Mouse (Mus musculus): Measurements from ENCODE around the gene Vmn2r85.
"Not testable (repeated sequence)": the region's sequence is repeated elsewhere in the genome, so short reads cannot be mapped to it uniquely, and the experiment has no call there.

Gene Vmn2r85

GRCm38 (mm10) chr10:130429603-130430002 lies at the start of gene Vmn2r85:
Vmn2r85 (minus strand) TSS chr10:130429703.
- not testable (repeated sequence) for DNase-seq (ENCODE audit: low spot score)

- DNase-seq (ENCODE audit: low spot score), result no peak
Measured at GRCm38 (mm10) chr10:130470311-130470760, 40.8 kb upstream of the Vmn2r85 start.

DNA sequence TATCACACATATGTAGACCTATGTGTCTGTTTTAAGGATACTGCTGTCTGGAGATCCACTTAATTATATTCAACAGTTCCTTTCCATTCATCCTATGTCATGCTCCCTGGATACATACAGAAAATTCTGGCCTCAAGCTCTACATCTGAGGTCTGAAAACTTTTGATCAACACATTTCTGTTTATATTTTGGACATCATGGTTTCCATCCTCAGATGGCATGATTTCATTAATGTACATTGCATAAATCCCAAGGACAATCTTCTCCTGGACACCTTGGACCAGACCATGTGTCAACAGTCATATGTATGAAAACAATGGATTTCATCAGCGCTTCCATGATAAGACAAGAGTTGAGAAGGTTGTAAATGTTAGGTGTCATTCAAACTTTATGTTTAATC lies 26.4 kb upstream of the Vmn2r85 start, which contains the start of gene Vmn2r86:
Gene Vmn2r86 (minus strand): TSS at position 101 of the 400 bp plus-strand sequence.
- not testable (repeated sequence) for DNase-seq (ENCODE audit: low spot score)

GRCm38 (mm10) chr10:130444776-130445175 lies 15.3 kb upstream of the Vmn2r85 start:
- no peak for DNase-seq (ENCODE audit: low spot score)

DNA sequence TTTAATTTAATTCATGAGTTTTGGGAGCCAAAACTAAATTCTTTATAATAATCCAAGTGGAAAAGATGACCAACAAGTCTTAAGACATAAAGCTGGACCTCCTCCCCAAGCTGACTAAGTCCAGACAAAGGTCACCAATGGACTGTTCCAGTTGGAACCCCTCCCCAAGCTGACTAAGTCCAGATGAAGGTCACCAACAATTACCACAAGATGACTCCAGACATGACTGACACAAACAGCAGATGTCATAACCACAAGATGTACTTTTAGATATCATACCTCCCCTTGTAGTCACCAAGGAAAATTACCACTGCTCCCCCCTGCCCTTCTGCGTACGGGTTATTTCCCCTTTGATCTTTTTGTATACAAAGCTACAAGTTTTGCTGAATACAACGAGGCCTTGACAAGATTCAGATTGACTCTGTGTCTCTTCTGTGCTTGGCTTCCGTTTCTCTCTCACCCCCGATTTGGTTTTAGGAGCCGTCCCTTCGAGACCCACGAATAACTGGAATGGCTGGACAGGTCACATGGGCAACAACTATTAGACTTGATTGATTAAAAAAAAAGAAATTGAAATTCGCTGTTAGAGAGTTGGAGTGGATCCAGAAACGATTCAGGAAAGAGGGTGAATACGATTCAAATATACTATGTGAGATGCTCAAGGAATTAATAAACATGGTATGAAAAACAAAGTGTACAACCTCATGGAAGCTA lies 4.8 kb upstream of the Vmn2r85 start:
- not testable (repeated sequence) for DNase-seq (ENCODE audit: low spot score)

DNA sequence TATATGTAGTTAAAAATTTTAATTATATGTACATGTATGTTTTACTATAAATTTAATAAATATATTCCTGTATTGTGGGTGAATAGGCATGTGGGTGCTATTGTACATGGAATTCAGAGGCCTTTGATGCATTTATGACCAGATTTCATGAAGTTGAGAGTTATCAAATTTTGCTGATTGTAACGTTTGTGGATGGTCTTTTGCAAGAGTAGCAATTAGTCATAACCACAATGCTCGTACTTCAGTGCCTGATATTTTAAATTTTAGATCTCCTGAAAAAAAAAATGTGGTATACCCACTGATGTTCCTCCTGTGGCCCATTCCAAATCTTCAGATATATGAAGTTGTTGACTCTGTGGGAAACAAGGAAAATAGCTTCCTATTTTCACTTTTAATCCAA lies 7.1 kb downstream of the Vmn2r85 start:
- not testable (repeated sequence) for DNase-seq (ENCODE audit: low spot score)

DNA sequence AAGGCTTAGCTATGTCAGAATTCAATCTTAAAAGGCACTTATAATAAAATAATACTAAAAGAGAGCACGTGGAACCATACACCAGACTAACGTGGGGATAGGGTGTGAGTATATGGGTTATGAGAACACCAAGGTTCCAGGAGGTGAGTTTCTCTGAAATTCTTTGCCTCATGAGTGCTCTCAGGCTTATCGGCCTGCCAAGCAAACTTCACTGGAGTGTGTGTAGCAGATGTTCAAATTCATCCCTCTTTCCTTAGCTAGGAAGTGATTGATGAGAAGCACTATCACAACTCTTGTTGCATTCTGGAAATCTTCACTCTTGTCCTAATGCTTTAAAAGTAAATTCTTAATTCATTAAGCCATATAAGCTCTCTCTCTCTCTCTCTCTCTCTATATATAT lies 9.1 kb downstream of the Vmn2r85 start:
- no peak for DNase-seq (ENCODE audit: low spot score)

GRCm38 (mm10) chr10:130419954-130420353 lies 9.5 kb downstream of the Vmn2r85 start:
- not testable (repeated sequence) for DNase-seq (ENCODE audit: low spot score)

GRCm38 (mm10) chr10:130416352-130416751 lies 13.2 kb downstream of the Vmn2r85 start:
- DNase-seq (ENCODE audit: low spot score), result not testable (repeated sequence)

- not testable (repeated sequence) for DNase-seq (ENCODE audit: low spot score)
Measured at GRCm38 (mm10) chr10:130412167-130412698, 17.3 kb downstream of the Vmn2r85 start.

GRCm38 (mm10) chr10:130394232-130394631 lies 35.3 kb downstream of the Vmn2r85 start, which contains the start of gene Vmn2r84:
Vmn2r84 (minus strand) TSS chr10:130394332.
- DNase-seq (ENCODE audit: low spot score), result no peak

GRCm38 (mm10) chr10:130375145-130375544 lies 54.4 kb downstream of the Vmn2r85 start:
- no peak for DNase-seq (ENCODE audit: low spot score)

DNA sequence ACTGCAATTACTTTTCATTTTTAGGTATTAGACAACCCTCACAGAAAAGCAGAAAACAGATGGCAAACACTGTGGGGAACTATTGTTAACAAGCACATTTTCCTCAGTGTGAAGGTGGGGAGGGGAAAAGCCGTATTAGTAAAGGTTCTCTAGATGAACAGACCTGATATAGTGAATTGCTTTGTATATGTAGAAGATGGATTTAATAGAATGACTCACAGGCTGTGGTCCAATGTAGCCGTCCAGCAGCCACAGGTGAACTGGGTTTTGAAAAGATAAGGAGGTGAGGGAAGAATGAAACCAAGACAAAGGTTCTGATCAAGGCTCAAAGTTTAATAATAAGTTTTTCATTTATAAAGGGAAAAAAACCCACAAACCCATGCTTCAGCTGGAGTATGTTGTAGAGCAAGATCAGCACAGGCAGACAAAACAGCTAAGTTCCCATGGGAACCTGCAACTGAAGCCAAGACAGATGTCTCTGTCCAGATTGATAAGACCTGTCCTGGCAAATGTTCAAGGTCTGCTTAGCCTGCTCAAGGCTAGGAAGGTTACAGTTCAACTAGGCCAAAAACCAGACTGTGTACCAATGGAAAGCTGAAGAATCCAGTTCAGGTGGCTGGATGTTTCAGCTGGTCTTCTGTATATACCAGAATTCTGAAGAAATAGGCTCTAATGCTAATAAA lies 56.9 kb downstream of the Vmn2r85 start:
- no peak for DNase-seq (ENCODE audit: low spot score)

DNA sequence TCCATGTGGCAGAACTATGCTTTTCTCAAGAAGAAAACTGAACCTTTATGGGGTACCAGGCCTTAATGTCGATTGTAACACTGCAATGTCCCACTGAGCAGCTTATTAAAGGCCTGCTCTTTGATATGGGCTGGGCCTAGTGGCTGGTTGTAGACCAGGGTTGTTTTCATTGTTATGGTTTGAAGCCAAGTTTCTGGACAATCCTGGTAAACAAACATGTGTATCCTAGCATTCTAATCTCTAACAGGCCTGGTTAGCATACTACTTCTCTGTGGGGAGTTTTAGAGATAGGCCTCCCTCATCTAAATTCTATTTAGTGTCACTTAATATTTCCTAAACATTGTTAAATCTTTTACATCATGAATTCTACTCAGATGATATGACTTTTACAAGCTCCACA lies 57.9 kb downstream of the Vmn2r85 start:
- no peak for DNase-seq (ENCODE audit: low spot score)

DNA sequence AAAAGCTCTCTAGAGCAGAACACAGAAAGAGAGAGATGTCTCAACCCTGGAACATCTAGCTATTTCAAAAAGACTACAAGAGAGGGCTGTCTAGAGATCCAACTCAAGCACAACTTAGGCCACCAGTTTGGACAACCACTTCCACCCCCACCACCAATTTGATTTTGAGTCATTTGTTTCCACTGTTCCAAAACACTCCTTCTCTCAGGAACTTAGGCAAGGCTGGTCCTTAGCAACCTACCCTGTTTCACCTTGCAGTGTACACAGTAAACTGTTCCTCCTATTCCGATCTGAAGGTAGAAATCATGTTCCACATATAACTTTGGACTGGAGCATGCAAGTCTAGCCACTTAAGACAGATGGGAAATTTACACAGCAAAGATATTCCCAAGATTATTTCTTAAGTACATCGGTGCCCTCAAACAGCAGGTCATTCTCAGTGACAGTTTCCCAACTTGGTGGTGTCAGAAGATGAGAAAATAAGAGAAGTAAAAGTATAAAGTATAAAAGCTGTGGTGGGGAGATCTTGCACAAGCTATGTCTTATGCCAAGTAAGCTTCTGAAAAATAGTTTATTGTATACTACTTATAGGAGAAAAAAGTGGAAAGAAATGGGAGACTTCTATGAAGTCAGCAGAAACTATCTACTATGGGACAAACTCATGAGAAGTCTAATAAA lies 59.4 kb downstream of the Vmn2r85 start:
- no peak for DNase-seq (ENCODE audit: low spot score)

DNA sequence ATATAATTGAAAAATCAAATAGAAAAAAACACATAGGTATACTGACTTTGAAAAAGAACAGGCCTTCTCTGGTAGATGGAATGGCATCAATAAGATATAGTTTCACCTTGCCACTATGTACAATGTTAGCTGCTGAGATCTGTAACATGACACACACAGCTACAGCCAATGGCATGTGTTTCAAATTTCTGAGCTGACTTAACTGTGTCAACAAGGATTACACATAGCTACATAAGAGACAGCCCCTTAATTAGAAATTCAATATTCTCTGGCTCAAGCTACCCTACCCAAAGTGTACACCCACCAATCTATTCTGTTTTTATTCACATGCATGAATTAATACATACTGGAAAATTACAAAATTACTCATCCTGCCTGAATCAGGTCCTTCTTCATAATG lies 61.1 kb downstream of the Vmn2r85 start:
- DNase-seq (ENCODE audit: low spot score), result no peak

- no peak for DNase-seq (ENCODE audit: low spot score)
Measured at GRCm38 (mm10) chr10:130364766-130365165, 64.7 kb downstream of the Vmn2r85 start.
